Mouse (Mus musculus): ENCODE data around the gene 1700113H08Rik.

DNA sequence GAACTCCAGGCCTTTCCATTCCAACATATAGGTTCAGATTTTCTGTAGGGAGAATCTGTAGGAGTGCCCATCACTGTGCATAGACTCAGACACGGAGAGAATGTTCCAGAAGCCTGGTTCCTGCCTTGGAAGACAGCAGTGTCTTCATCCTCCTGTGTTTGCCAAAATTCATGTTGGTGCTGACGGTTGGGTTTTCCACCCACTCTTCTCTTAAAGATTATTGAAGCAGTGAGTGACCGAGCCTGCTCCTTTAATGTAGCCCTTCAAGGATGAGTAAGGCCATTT lies 49.7 kb upstream of the 1700113H08Rik start:
- no peak for TF ChIP-seq ZC3H11A (IDR thresholded peaks at IDR 0.05; ENCODE audit: borderline replicate concordance, low read depth, low read length)
- no peak for TF ChIP-seq CHD2 (IDR thresholded peaks at IDR 0.05; ENCODE audit: low read depth, low read length)
- TF ChIP-seq HCFC1 (IDR thresholded peaks at IDR 0.05; ENCODE audit: borderline replicate concordance, insufficient read depth, low read length), result no peak

Measured in ES-E14 (cell line).